Mouse (Mus musculus): ENCODE measurements around the gene Tnfsf8.

The Tnfsf8 gene

GRCm38 (mm10) chr4:63860688-63861540, at the start of gene Tnfsf8:
Tnfsf8 (minus strand) TSS chr4:63861347.
- no peak for DNase-seq (ENCODE audit: low read depth, low spot score)

DNA sequence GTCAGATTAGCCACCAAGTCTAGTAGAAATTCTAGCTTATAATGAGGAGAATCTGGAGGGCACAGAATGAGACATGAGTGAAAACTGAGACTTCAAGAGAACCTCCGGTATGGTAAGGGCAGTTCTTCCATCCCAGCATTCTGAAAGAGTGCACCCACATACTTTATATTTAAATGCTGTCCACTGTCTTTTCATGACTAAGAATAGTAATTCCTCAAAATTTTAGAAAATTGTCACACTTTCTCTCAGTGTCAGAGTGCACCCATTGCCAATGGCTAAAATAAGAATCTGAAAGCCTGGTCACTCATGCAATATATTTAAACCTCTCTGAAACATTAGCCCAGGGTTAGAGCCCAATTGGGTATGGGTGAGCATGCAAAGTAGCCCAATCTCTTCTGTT, 47.4 kb upstream of the Tnfsf8 start:
- no peak for DNase-seq (ENCODE audit: low read depth, low spot score)

GRCm38 (mm10) chr4:63907473-63907872, 46.3 kb upstream of the Tnfsf8 start:
- DNase-seq (ENCODE audit: low read depth, low spot score), result no peak

DNA sequence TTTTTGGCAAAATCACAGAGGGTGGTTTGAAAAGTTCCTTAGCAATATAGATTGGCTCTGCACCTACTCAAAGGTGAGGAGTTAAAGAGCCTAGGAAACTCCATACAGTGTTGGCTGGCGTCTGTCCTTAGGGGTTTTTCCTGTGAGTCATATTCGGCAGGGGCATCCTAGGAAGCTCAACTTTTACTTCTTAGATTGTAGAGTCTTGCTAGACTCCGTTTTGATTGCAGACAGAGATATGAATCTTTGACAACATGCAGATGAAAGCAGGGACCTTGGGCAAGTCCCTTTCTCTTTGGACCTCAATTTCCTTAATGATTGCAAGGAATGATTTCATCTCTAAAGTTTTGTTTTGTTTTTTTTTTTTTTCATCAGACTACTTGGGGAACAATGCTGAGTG, 44.9 kb upstream of the Tnfsf8 start:
- DNase-seq (ENCODE audit: low read depth, low spot score), result no peak

- no peak for DNase-seq (ENCODE audit: low read depth, low spot score)
These were observed 38.0 kb upstream of the Tnfsf8 start for GRCm38 (mm10) chr4:63899081-63899523.

GRCm38 (mm10) chr4:63897152-63897551, 36.0 kb upstream of the Tnfsf8 start:
- no peak for DNase-seq (ENCODE audit: low read depth, low spot score)

GRCm38 (mm10) chr4:63886156-63886555, 25.0 kb upstream of the Tnfsf8 start:
- no peak for DNase-seq (ENCODE audit: low read depth, low spot score)

- no peak for DNase-seq (ENCODE audit: low read depth, low spot score)
These were observed 15.6 kb upstream of the Tnfsf8 start for GRCm38 (mm10) chr4:63876720-63877119.

GRCm38 (mm10) chr4:63875480-63875879, 14.3 kb upstream of the Tnfsf8 start:
- no peak for DNase-seq (ENCODE audit: low read depth, low spot score)

- DNase-seq (ENCODE audit: low read depth, low spot score), result no peak
These were observed 9.5 kb upstream of the Tnfsf8 start for GRCm38 (mm10) chr4:63870678-63871077.

- no peak for DNase-seq (ENCODE audit: low read depth, low spot score)
These were observed 7.6 kb upstream of the Tnfsf8 start for GRCm38 (mm10) chr4:63868770-63869169.

DNA sequence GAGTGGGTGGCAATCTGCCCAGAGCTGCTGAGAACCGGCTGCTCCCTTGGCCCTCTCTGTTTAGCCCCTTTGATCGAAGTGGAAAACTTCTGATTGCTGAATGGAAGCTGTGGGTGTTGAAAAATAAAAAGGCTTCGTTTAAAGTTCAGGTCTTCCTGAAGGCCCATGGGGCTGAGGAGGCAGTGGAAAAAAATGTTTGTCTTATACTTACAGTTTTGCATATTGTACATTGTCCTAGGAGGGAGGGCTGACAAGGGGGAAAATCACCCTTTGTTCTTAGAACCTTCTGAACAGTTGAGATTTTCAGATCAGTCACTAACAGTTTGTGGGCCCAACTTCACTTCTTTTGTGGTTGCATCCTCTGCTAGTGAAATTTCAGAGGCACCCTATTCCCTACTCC, 1.8 kb upstream of the Tnfsf8 start:
- no peak for DNase-seq (ENCODE audit: low read depth, low spot score)

GRCm38 (mm10) chr4:63862092-63862697, 1.0 kb upstream of the Tnfsf8 start:
- DNase-seq (ENCODE audit: low read depth, low spot score), result no peak

DNA sequence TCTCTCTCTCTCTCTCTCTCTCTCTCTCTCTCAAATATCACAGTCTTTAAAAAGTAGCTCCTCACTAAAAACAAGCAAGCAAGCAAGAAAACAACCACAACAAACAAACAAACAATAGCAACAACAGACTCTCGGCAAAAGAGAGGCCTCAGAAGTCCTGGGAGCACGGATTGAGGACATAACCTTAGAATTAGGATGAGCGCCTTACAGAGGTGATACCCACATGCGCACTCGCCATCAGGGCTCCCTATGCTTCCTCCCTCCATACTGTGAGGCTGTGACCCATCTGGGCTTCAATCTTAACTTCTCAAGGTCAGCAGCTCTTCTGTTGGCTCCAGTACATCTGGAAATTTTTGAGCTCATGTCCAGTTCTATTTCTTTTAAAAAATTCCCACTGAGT, 911 bp downstream of the Tnfsf8 start:
- no peak for DNase-seq (ENCODE audit: low read depth, low spot score)

- no peak for DNase-seq (ENCODE audit: low read depth, low spot score)
These were observed 1.4 kb downstream of the Tnfsf8 start for GRCm38 (mm10) chr4:63859785-63860203.

DNA sequence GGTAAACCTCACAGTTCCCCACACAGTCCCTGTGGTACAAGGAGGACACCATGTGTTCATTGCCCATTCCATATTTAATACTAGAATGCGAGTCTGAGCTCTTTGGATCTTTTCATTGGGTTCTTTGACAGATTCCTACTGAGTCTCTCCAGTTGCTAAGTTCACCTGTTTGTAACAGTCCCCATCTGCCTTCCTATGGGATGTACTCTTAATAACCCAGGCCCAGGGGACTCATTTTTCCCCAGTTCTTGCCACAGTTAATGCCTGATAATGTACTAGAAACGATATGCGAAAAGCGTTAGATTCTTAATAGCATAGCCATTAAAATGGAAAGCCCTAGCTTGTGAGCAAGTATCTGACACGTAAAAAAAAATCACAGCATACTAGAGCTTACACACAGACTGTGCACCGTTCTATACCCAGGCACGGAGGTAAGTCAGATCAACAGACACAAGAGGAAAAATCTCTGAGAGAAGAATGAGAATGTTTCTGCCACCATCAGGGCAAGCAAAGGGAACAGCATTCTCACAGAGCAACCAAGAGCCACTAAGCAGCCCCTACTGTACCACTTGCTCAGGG, 2.4 kb downstream of the Tnfsf8 start:
- DNase-seq (ENCODE audit: low read depth, low spot score), result no peak

DNA sequence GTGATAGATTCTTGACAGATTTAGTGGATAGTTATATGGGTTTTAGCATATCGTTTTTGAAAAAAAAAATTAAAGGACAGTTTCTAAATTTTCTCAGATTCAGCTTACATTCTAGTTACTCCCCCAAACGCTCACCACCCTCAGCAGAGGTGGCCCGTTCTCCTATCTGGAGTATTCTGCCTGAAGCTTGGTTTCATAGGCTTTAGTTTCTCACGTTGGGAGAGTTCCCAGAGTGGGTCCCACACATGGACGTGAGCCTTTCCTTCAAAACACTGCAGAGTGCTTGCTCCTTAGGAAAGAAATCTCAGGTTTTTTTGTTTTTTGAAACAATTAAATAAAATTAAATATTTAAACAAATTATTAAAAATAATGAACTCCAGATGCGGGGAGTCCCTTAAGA, 4.4 kb downstream of the Tnfsf8 start:
- no peak for DNase-seq (ENCODE audit: low read depth, low spot score)

- DNase-seq (ENCODE audit: low read depth, low spot score), result no peak
These were observed 7.3 kb downstream of the Tnfsf8 start for GRCm38 (mm10) chr4:63853782-63854386.

DNA sequence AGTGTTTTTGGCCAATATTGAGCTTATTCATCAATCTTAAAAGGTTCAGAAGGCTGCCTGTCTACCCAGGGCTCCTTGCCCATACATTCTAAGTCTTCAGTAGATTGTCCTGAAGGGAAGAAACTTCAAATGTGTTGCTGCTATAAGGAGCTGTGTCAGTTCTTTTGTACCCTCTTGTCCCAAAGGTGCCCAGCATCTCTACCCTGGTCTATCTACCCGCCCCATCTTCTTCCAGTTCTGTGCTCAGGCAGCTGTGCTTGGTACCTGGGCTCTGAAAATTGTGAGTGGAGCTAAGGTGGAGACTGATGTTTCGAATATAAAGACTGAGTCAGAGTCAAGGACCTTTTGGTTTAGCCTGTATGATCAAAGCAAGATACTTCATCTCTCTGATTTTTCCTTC, 11.1 kb downstream of the Tnfsf8 start:
- DNase-seq (ENCODE audit: low read depth, low spot score), result no peak

- DNase-seq (ENCODE audit: low read depth, low spot score), result no peak
These were observed 14.1 kb downstream of the Tnfsf8 start for GRCm38 (mm10) chr4:63846881-63847597.

GRCm38 (mm10) chr4:63845760-63846159, 15.4 kb downstream of the Tnfsf8 start:
- DNase-seq (ENCODE audit: low read depth, low spot score), result no peak

- DNase-seq (ENCODE audit: low read depth, low spot score), result peak; percentile 48
These were observed 17.2 kb downstream of the Tnfsf8 start for GRCm38 (mm10) chr4:63843924-63844323.

Data from ZHBTc4 (cell line).